Mouse (Mus musculus): ENCODE results near the gene Selenok.

DNA sequence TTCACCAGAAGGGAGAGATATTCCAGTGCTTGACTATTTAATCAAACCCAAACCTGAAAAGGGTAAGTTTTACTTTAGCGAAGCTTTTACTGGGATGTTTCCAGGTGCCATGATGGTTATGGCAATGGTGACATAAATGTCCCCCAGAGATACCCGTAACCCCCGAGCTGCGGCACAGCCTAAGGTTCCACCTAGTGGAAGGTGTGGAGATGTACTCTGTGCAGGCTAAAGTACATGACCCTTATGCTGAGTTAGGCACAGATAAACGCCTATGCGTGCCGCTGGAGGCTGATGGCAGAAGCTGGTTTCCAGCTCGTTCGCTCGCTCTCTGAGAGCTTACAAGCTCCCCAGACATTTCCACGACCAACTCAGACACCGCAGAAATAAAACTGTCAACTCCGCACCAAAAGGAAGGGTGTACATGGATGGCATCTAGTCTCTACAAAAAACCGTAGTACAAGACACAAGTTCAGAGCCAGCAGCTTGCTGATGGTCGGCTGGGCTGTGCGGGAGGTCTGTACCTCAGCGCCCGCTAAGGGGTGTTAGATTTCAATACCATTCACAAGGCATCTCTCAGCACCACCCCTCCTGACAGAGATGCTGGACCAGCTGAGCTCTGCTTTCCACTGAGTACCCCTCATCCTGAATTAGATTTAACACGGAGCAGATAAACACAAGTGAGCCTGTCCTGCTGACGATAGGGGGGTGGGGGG is 28.4 kb upstream of the Selenok start:
- TF ChIP-seq CTCF (IDR thresholded peaks at IDR 0.05; ENCODE audit: low read depth, low read length) (peak; percentile 45), POLR2A (IDR thresholded peaks at IDR 0.05; ENCODE audit: insufficient read depth, low read length) (no peak), EP300 (IDR thresholded peaks at IDR 0.05; ENCODE audit: insufficient read depth, low read depth, low read length) (no peak)
